Mouse (Mus musculus): ENCODE measurements at regions not wholly inside any gene's neighbourhood (a gene's known extent, or its start where the extent isn't known, plus 50 kb on each side); places are given as distances from the start of the nearest gene placed in this dataset.
"Not testable (repeated sequence)": the region's sequence is repeated elsewhere in the genome, so short reads cannot be mapped to it uniquely, and the experiment has no call there.

DNA sequence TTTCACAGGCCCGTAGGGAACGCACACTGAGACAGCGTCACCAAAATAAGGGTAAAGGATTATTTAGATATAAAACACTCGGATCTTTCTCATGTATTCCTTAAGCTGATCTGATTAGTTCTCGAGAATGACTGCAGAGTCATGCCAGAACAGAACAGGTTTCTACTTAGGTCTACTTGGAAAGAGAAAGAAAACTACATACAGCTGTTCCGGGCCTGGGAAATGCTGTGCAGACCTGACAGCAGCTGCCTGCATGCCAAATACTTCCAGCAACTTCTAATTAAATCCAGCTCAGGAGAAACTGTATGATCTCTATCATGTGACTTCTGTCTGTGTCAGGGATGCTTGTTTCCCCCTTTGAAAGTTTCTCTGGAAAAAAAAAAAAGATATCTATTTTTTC lies 193.8 kb upstream of the Fbxl7 start:
- no peak overlapping the region for H3K4me3 ChIP-seq (ENCODE audit: low read depth, low read length)
- TF ChIP-seq CTCF (IDR thresholded peaks at IDR 0.05; ENCODE audit: low read depth, low read length): no peak
- no peak for TF ChIP-seq GATA2 (IDR thresholded peaks at IDR 0.05; ENCODE audit: borderline replicate concordance, low read depth, low read length)
- TF ChIP-seq GATA1 (IDR thresholded peaks at IDR 0.05; ENCODE audit: borderline replicate concordance, low read length): no peak
- TF ChIP-seq TAL1 (conservative IDR thresholded peaks at IDR 0.05; ENCODE audit: low read depth, low read length): no peak
- TF ChIP-seq POLR2AphosphoS5 (IDR thresholded peaks at IDR 0.05; ENCODE audit: insufficient replicate concordance, low read depth, low read length): no peak
- DNase-seq (ENCODE audit: low spot score) (no peak), ATAC-seq (ENCODE audit: extremely low read depth, insufficient number of reproducible peaks, low FRiP score, poor library complexity, severe bottlenecking) (no peak)
- no peaks in the 10 kb centered on the region for H3K36me3 ChIP-seq (replicated peaks)
- no peaks in the 10 kb centered on the region for H3K9me3 ChIP-seq (replicated peaks)
- no peaks in the 10 kb centered on the region for H3K27me3 ChIP-seq (ENCODE audit: insufficient read depth, low read length)
- no peaks in the 10 kb centered on the region for H3K4me1 ChIP-seq (ENCODE audit: insufficient read depth, low read depth, low read length)

DNA sequence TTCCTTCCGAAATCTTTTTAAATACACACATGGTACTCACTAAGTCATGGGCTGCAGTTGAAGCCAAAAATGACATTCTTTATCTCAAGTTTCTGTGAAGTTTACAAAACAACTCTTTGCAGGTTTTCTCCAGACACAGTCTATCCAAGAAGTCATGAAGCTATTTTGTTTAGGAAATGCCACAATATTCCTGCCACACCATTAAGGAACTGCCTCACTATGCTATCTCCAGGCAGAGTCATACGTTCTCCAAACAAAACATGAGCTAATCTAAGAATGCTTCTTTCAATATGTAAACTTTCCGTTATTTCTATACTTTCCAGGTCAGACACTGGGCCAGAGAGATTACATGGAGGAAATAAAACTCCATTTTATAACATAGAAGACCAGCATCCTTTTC lies 198.7 kb upstream of the Fbxl7 start:
- Histone ChIP-seq H3K4me1 (ENCODE audit: insufficient read depth, low read depth, low read length) (no peaks in the 10 kb centered on the region), H3K27me3 (ENCODE audit: insufficient read depth, low read length) (no peaks in the 10 kb centered on the region), H3K36me3 (replicated peaks) (no peaks in the 10 kb centered on the region), H3K4me3 (ENCODE audit: low read depth, low read length) (no peak overlapping the region), H3K9me3 (replicated peaks) (no peaks in the 10 kb centered on the region)
- DNase-seq (ENCODE audit: low spot score): no peak
- no peak for ATAC-seq (ENCODE audit: extremely low read depth, insufficient number of reproducible peaks, low FRiP score, poor library complexity, severe bottlenecking)
- TF ChIP-seq TAL1 (conservative IDR thresholded peaks at IDR 0.05; ENCODE audit: low read depth, low read length): no peak
- TF ChIP-seq CTCF (IDR thresholded peaks at IDR 0.05; ENCODE audit: low read depth, low read length): no peak
- TF ChIP-seq GATA2 (IDR thresholded peaks at IDR 0.05; ENCODE audit: borderline replicate concordance, low read depth, low read length): no peak
- TF ChIP-seq POLR2AphosphoS5 (IDR thresholded peaks at IDR 0.05; ENCODE audit: insufficient replicate concordance, low read depth, low read length): no peak
- TF ChIP-seq GATA1 (IDR thresholded peaks at IDR 0.05; ENCODE audit: borderline replicate concordance, low read length): no peak

DNA sequence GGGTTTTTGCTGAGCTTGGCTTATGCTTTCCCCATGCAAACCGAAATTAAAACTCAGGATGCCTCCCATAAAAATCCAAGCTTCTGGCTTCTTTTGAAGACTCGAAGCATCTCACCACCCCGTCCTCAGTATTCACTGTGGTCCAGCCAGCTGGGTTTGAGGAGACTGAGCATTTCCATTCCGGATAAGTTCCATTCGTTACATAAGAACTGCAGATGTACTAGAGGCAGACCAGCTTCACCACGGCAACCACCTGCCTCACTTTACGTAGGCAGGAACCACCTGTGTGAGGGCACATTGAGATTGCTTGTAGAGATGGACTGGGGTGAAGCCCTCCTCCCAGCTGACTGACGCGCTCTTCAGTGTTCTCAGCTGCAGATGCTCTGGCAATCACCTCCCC lies 199.9 kb upstream of the Fbxl7 start:
- H3K27me3 ChIP-seq (ENCODE audit: insufficient read depth, low read length): no peaks in the 10 kb centered on the region
- DNase-seq (ENCODE audit: low spot score) (no peak), ATAC-seq (ENCODE audit: extremely low read depth, insufficient number of reproducible peaks, low FRiP score, poor library complexity, severe bottlenecking) (no peak)
- H3K9me3 ChIP-seq (replicated peaks): no peaks in the 10 kb centered on the region
- TF ChIP-seq GATA1 (IDR thresholded peaks at IDR 0.05; ENCODE audit: borderline replicate concordance, low read length): no peak
- TF ChIP-seq TAL1 (conservative IDR thresholded peaks at IDR 0.05; ENCODE audit: low read depth, low read length): no peak
- TF ChIP-seq POLR2AphosphoS5 (IDR thresholded peaks at IDR 0.05; ENCODE audit: insufficient replicate concordance, low read depth, low read length): no peak
- TF ChIP-seq GATA2 (IDR thresholded peaks at IDR 0.05; ENCODE audit: borderline replicate concordance, low read depth, low read length): no peak
- no peak for TF ChIP-seq CTCF (IDR thresholded peaks at IDR 0.05; ENCODE audit: low read depth, low read length)
- no peak overlapping the region for H3K4me3 ChIP-seq (ENCODE audit: low read depth, low read length)
- no peaks in the 10 kb centered on the region for H3K4me1 ChIP-seq (ENCODE audit: insufficient read depth, low read depth, low read length)
- no peaks in the 10 kb centered on the region for H3K36me3 ChIP-seq (replicated peaks)

DNA sequence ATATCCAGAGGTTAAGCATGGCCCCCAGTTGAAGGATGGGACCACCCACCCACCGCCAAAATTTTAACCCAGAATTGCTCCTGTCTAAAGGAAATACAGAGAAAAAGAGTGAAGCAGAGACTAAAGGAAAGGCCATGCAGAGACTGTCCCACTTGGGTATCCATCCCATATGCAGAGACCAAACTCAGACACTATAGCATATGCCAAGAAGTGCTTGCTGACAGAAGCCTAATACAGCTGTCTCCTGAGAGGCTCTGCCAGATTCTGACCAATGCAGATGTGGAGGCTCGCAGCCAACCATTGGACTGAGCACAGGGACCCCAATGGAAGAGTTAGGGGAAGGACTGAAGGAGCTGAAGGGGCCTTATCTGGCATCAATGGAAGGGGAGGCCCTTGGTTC lies 206.2 kb upstream of the Fbxl7 start:
- H3K4me1 ChIP-seq (ENCODE audit: insufficient read depth, low read depth, low read length); H3K4me3 ChIP-seq (ENCODE audit: low read depth, low read length); DNase-seq (ENCODE audit: low spot score); H3K36me3 ChIP-seq (replicated peaks); H3K9me3 ChIP-seq (replicated peaks); ATAC-seq (ENCODE audit: extremely low read depth, insufficient number of reproducible peaks, low FRiP score, poor library complexity, severe bottlenecking); H3K27me3 ChIP-seq (ENCODE audit: insufficient read depth, low read length): not testable (repeated sequence)

DNA sequence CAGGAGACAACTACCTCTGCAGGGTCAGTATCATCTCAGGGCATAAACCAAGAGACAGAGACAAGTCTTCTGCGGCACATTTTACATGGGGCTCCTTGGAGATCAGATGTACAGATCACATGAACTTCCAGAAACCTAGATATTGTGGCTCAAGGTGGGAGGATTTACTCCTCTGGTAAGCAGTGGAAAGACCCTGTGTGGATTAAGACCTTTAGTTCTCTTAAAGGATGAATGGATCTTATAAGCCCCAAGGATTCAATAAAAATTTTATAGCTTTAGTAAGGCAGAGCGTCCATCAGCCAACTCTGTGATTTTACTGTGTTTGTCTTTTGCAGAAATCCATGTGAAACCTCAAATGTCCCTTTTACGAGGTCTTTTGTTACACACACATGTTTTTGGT lies 213.8 kb upstream of the Fbxl7 start:
- ATAC-seq (ENCODE audit: extremely low read depth, insufficient number of reproducible peaks, low FRiP score, poor library complexity, severe bottlenecking) (no peak), DNase-seq (ENCODE audit: low spot score) (no peak)
- Histone ChIP-seq H3K4me1 (ENCODE audit: insufficient read depth, low read depth, low read length) (no peaks in the 10 kb centered on the region), H3K4me3 (ENCODE audit: low read depth, low read length) (no peak overlapping the region), H3K9me3 (replicated peaks) (no peaks in the 10 kb centered on the region), H3K36me3 (replicated peaks) (no peaks in the 10 kb centered on the region), H3K27me3 (ENCODE audit: insufficient read depth, low read length) (no peaks in the 10 kb centered on the region)
- no peak for TF ChIP-seq GATA2 (IDR thresholded peaks at IDR 0.05; ENCODE audit: borderline replicate concordance, low read depth, low read length)
- TF ChIP-seq CTCF (IDR thresholded peaks at IDR 0.05; ENCODE audit: low read depth, low read length): no peak
- TF ChIP-seq POLR2AphosphoS5 (IDR thresholded peaks at IDR 0.05; ENCODE audit: insufficient replicate concordance, low read depth, low read length): no peak
- no peak for TF ChIP-seq TAL1 (conservative IDR thresholded peaks at IDR 0.05; ENCODE audit: low read depth, low read length)
- no peak for TF ChIP-seq GATA1 (IDR thresholded peaks at IDR 0.05; ENCODE audit: borderline replicate concordance, low read length)

DNA sequence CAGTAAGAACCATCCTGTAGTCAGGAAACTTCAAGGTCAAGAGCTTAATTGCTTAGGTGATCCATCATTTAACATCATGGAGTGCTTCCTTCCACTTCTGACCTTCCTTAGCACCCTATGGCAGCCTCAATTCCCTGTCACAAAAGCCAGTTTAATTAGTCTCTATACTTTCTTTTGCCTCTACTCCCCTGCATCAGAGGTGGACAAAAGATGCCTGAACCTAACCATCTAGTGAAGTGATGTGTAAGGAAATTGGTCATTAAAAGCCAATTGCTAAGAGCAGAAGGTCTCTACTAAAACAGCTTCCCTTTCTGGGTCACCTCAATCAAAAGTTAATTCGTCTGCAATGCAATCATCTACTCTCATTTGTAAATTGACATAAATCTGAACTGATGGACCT lies 234.3 kb upstream of the Fbxl7 start:
- Histone ChIP-seq H3K4me3 (ENCODE audit: low read depth, low read length) (no peak overlapping the region), H3K4me1 (ENCODE audit: insufficient read depth, low read depth, low read length) (no peaks in the 10 kb centered on the region), H3K9me3 (replicated peaks) (no peaks in the 10 kb centered on the region), H3K27me3 (ENCODE audit: insufficient read depth, low read length) (no peaks in the 10 kb centered on the region), H3K36me3 (replicated peaks) (no peaks in the 10 kb centered on the region)
- ATAC-seq (ENCODE audit: extremely low read depth, insufficient number of reproducible peaks, low FRiP score, poor library complexity, severe bottlenecking) (no peak), DNase-seq (ENCODE audit: low spot score) (no peak)
- TF ChIP-seq CTCF (IDR thresholded peaks at IDR 0.05; ENCODE audit: low read depth, low read length) (no peak), TAL1 (conservative IDR thresholded peaks at IDR 0.05; ENCODE audit: low read depth, low read length) (no peak), POLR2AphosphoS5 (IDR thresholded peaks at IDR 0.05; ENCODE audit: insufficient replicate concordance, low read depth, low read length) (no peak), GATA2 (IDR thresholded peaks at IDR 0.05; ENCODE audit: borderline replicate concordance, low read depth, low read length) (no peak)

DNA sequence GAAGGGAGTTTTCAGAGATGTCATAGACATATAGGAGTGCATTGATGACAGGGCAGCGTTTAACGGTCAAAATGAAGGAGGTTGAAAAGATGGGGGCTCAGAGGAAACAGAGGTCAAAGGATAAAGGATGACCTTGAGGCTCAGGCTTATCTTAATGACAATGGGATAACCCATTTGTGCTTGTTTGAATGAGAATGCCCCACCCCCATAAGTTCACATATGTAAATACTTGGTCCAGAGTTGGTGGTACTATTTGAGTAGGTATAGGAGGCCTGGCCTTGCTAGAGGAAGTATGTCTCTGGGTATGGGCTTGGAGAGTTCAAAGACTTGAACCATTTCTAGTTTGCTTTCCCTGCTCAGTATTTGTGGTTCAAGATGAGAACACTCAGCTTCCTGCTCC lies 237.4 kb upstream of the Fbxl7 start:
- Histone ChIP-seq H3K36me3 (replicated peaks) (no peaks in the 10 kb centered on the region), H3K9me3 (replicated peaks) (no peaks in the 10 kb centered on the region), H3K27me3 (ENCODE audit: insufficient read depth, low read length) (no peaks in the 10 kb centered on the region), H3K4me1 (ENCODE audit: insufficient read depth, low read depth, low read length) (no peaks in the 10 kb centered on the region), H3K4me3 (ENCODE audit: low read depth, low read length) (no peak overlapping the region)
- ATAC-seq (ENCODE audit: extremely low read depth, insufficient number of reproducible peaks, low FRiP score, poor library complexity, severe bottlenecking) (no peak), DNase-seq (ENCODE audit: low spot score) (no peak)
- TF ChIP-seq TAL1 (conservative IDR thresholded peaks at IDR 0.05; ENCODE audit: low read depth, low read length): no peak
- no peak for TF ChIP-seq GATA1 (IDR thresholded peaks at IDR 0.05; ENCODE audit: borderline replicate concordance, low read length)
- no peak for TF ChIP-seq CTCF (IDR thresholded peaks at IDR 0.05; ENCODE audit: low read depth, low read length)
- no peak for TF ChIP-seq GATA2 (IDR thresholded peaks at IDR 0.05; ENCODE audit: borderline replicate concordance, low read depth, low read length)
- no peak for TF ChIP-seq POLR2AphosphoS5 (IDR thresholded peaks at IDR 0.05; ENCODE audit: insufficient replicate concordance, low read depth, low read length)

All from G1E (cell line).